Mouse (Mus musculus): ENCODE measurements around the gene Ube2b. TPM values are rescaled to one million over a fixed set of nuclear protein-coding genes. Genes with fewer than 3 reads are reported as not detected.
A peak's percentile ranks its signal among the peaks of the same experiment; 100 is the strongest.

Ube2b gene
- total and polyA plus RNA-seq, 3 experiments, result 35.4 to 112 TPM; not detected in 1

DNA sequence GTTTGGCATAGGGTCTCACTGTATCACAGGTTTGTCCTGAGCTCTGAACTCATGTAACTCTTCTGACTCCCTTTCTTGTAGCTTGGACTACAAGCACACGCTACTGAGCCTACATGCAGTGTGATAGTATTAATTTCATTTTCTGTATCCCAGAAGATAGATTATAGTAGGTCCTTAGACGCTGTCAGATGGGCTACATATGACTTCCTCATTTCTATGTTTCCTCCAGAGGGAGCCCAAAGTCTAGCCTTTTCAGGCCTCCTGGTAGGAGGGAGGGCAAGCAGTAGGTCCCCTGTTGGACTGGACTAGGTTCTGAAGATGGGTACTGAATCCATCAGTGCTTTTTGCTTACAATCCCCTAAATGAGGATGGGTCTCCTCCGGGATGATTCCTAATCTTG, 42.7 kb upstream of the Ube2b start:
- Histone ChIP-seq H3K36me3 (ENCODE audit: control insufficient read depth in 1 of 2, insufficient read depth in 2 of 2, low read length in 2 of 2) (peaks cover 0 to 31% of the 10 kb centered on the region in 2 experiments; a peak in 2 of 4 replicates), H3K9me3 (replicated peaks; ENCODE audit: insufficient read depth, low read length) (no peaks in the 10 kb centered on the region), H3K9ac (ENCODE audit: control insufficient read depth, low read depth, low read length, poor library complexity, severe bottlenecking) (peak overlapping the region; percentile 53), H3K79me2 (ENCODE audit: control insufficient read depth, insufficient read depth, low read length, poor library complexity) (no peaks in the 10 kb centered on the region), H3K4me1 (ENCODE audit: control insufficient read depth in 1 of 2, insufficient read depth in 2 of 2, low read length in 2 of 2) (peaks cover 30 to 37% of the 10 kb centered on the region in 2 experiments), H3K27me3 (ENCODE audit: control insufficient read depth in 1 of 2, insufficient read depth in 2 of 2, low read length in 2 of 2) (no peaks in the 10 kb centered on the region), H3K27ac (ENCODE audit: control insufficient read depth, low read depth, low read length) (peak overlapping the region; percentile 31; the same call in 1 of the 2 replicates), H3K4me3 (ENCODE audit: control insufficient read depth in 1 of 2, insufficient read depth in 1 of 2, low read depth in 2 of 2, low read length in 2 of 2) (peak overlapping the region; percentile 25 to 49; a peak in 3 of 4 replicates)
- peak; percentile 88 for DNase-seq (ENCODE audit: low read depth, low spot score)
- TF ChIP-seq MEF2A (IDR thresholded peaks at IDR 0.05; ENCODE audit: extremely low read depth, insufficient replicate concordance, low read depth, low read length, poor library complexity, severe bottlenecking) (no peak), RAD21 (IDR thresholded peaks at IDR 0.05; ENCODE audit: low read depth, low read length) (peak; percentile 89), ELF1 (IDR thresholded peaks at IDR 0.05; ENCODE audit: low read depth, low read length) (peak; percentile 53; the same call in 1 of the 2 replicates), TBP (IDR thresholded peaks at IDR 0.05; ENCODE audit: low read depth, low read length) (0 out of 2 replicates have a peak, but pooled peaks have one; percentile 45), KAT2A (conservative IDR thresholded peaks at IDR 0.05; ENCODE audit: low read depth, low read length) (no peak), HCFC1 (IDR thresholded peaks at IDR 0.05; ENCODE audit: low read depth, low read length) (peak; percentile 31; the same call in 1 of the 2 replicates), GATA1 (IDR thresholded peaks at IDR 0.05; ENCODE audit: low read depth, low read length) (peak; percentile 36; the same call in 1 of the 2 replicates), USF2 (IDR thresholded peaks at IDR 0.05; ENCODE audit: borderline replicate concordance in 1 of 2, insufficient read depth in 1 of 2, low read depth in 1 of 2, low read length in 2 of 2) (no peak), NELFE (IDR thresholded peaks at IDR 0.05; ENCODE audit: low read depth, low read length) (no peak; the same call in 1 of the 2 replicates), POLR2AphosphoS2 (IDR thresholded peaks at IDR 0.05; ENCODE audit: low read length) (no peak), UBTF (IDR thresholded peaks at IDR 0.05; ENCODE audit: borderline replicate concordance, insufficient read depth, low read depth, low read length) (no peak), MYB (IDR thresholded peaks at IDR 0.05; ENCODE audit: low read depth, low read length) (no peak), MYC (IDR thresholded peaks at IDR 0.05; ENCODE audit: low read depth, low read length) (peak; percentile 55; the same call in 1 of the 2 replicates), EP300 (IDR thresholded peaks at IDR 0.05; ENCODE audit: low read depth in 1 of 2, low read length in 2 of 2) (peak in 1 of 2 experiments; percentile 41; a peak in 1 of 4 replicates), GABPA (IDR thresholded peaks at IDR 0.05; ENCODE audit: low read depth, low read length) (no peak), MXI1 (IDR thresholded peaks at IDR 0.05; ENCODE audit: low read depth, low read length) (peak; percentile 68), E2F4 (IDR thresholded peaks at IDR 0.05; ENCODE audit: borderline replicate concordance, low read depth, low read length) (no peak), POLR2A (IDR thresholded peaks at IDR 0.05; ENCODE audit: control insufficient read depth in 1 of 2, insufficient read depth in 1 of 2, low read depth in 1 of 2, low read length in 2 of 2, poor library complexity in 1 of 2) (no peak), MAZ (IDR thresholded peaks at IDR 0.05; ENCODE audit: low read depth, low read length) (peak; percentile 69; the same call in 1 of the 2 replicates), RCOR1 (IDR thresholded peaks at IDR 0.05; ENCODE audit: low read depth, low read length) (no peak), SIN3A (IDR thresholded peaks at IDR 0.05; ENCODE audit: low read length) (peak; percentile 66; the same call in 1 of the 2 replicates), NRF1 (IDR thresholded peaks at IDR 0.05; ENCODE audit: insufficient read depth, low read depth, low read length, poor library complexity, severe bottlenecking) (no peak), TAL1 (IDR thresholded peaks at IDR 0.05; ENCODE audit: low read length) (no peak), CTCF (IDR thresholded peaks at IDR 0.05 in 2 of 3, conservative IDR thresholded peaks at IDR 0.05 in 1 of 3; ENCODE audit: control insufficient read depth in 1 of 3, insufficient read depth in 1 of 3, low read depth in 2 of 3, low read length in 3 of 3, poor library complexity in 1 of 3, severe bottlenecking in 1 of 3) (peak; percentile 26 to 86 (median 52); a peak in 5 of 6 replicates), SMC3 (IDR thresholded peaks at IDR 0.05; ENCODE audit: low read depth, low read length) (peak; percentile 84), ETS1 (IDR thresholded peaks at IDR 0.05; ENCODE audit: low read depth, low read length) (0 out of 2 replicates have a peak, but pooled peaks have one; percentile 42), ZKSCAN1 (IDR thresholded peaks at IDR 0.05; ENCODE audit: low read depth, low read length) (0 out of 2 replicates have a peak, but pooled peaks have one; percentile 25), MAFK (IDR thresholded peaks at IDR 0.05; ENCODE audit: borderline replicate concordance, low read depth, low read length) (no peak), BHLHE40 (IDR thresholded peaks at IDR 0.05; ENCODE audit: borderline replicate concordance, low read depth, low read length) (no peak), JUND (IDR thresholded peaks at IDR 0.05; ENCODE audit: low read depth, low read length) (no peak), USF1 (IDR thresholded peaks at IDR 0.05; ENCODE audit: low read depth, low read length) (no peak), ZMIZ1 (IDR thresholded peaks at IDR 0.05; ENCODE audit: low read depth, low read length) (no peak), POLR2AphosphoS5 (IDR thresholded peaks at IDR 0.05; ENCODE audit: borderline replicate concordance, low read depth, low read length) (no peak), ZC3H11A (IDR thresholded peaks at IDR 0.05; ENCODE audit: low read depth, low read length) (peak; percentile 72)

All from MEL (cell line).